Mouse (Mus musculus) lung, postnatal 0 days (tissue): ENCODE measurements at regions not wholly inside any gene's neighbourhood (a gene's known extent, or its start where the extent isn't known, plus 50 kb on each side); places are given as distances from the start of the nearest gene placed in this dataset.

Experiments
- ATAC-seq: fragments of 200-750 bp; cut with Nextera tagmentation; 2 replicates; pipeline ENCODE4 v1.8.0; 2017; ENCODE audit warnings: moderate library complexity
- DNase-seq: peaks from one replicate; pipeline ENCODE4 v3.0.0-alpha.2; 2016; ENCODE audit warnings: low spot score
- H3K27ac ChIP-seq: fragments of 300-500 bp; sonication (generic); 2 replicates; pipeline ENCODE4 v1.5.1; 2014; ENCODE audit warnings: antibody characterized with exemption, mild to moderate bottlenecking, low read length, mixed read lengths
- H3K27me3 ChIP-seq: fragments of 300-500 bp; sonication (generic); replicated peaks from 2 replicates; pipeline ENCODE4 v1.6.1; 2014; ENCODE audit warnings: low read length, mixed read lengths; ENCODE audit not compliant: insufficient read depth
- H3K36me3 ChIP-seq: fragments of 300-500 bp; sonication (generic); 2 replicates; pipeline ENCODE4 v1.6.1; 2014; ENCODE audit warnings: low read length, mixed read lengths; ENCODE audit not compliant: insufficient read depth
- H3K4me1 ChIP-seq: fragments of 300-500 bp; sonication (generic); 2 replicates; pipeline ENCODE4 v1.6.1; 2014; ENCODE audit warnings: antibody characterized with exemption, low read depth, low read length, mixed read lengths; ENCODE audit not compliant: insufficient read depth
- H3K4me2 ChIP-seq: fragments of 300-500 bp; sonication (generic); replicated peaks from 2 replicates; pipeline ENCODE4 v1.6.1; 2014; ENCODE audit warnings: low read depth, mild to moderate bottlenecking, low read length, moderate library complexity, mixed read lengths
- H3K4me3 ChIP-seq: fragments of 300-500 bp; sonication (generic); 2 replicates; pipeline ENCODE4 v1.5.1; 2014; ENCODE audit warnings: low read depth, low read length
- H3K9ac ChIP-seq: fragments of 300-500 bp; sonication (generic); replicated peaks from 2 replicates; pipeline ENCODE4 v1.6.1; 2014; ENCODE audit warnings: low read depth, mild to moderate bottlenecking
- H3K9me3 ChIP-seq: fragments of 300-500 bp; sonication (generic); 2 replicates; pipeline ENCODE4 v1.6.1; 2016; ENCODE audit warnings: low read length, mixed read lengths
- CTCF ChIP-seq: IDR thresholded peaks from 2 replicates; pipeline ENCODE4 v1.5.1; 2016; ENCODE audit warnings: antibody characterized with exemption, mild to moderate bottlenecking
- EP300 ChIP-seq: IDR thresholded peaks from 2 replicates; pipeline ENCODE4 v1.6.1; 2016; ENCODE audit warnings: antibody characterized with exemption, mild to moderate bottlenecking, control low read depth
- WGBS: fragments of 180-500 bp; shearing (Covaris S2); extraction: QIAGEN DNeasy Blood & Tissue Kit; methylation state at CpG from one replicate; pipeline ENCODE4 v1.1.7; 2014; 5-methylcytosine and 5-hydroxymethylcytosine counted together

GRCm38 (mm10) chr9:122588246-122588645 lies 158.9 kb upstream of the Topaz1 start:
- H3K36me3 ChIP-seq = no peaks in the 10 kb centered on the region
- WGBS = 69% methylated on average over 8 of the region's 8 CpGs
- TF ChIP-seq CTCF = no peak
- TF ChIP-seq EP300 = no peak

DNA sequence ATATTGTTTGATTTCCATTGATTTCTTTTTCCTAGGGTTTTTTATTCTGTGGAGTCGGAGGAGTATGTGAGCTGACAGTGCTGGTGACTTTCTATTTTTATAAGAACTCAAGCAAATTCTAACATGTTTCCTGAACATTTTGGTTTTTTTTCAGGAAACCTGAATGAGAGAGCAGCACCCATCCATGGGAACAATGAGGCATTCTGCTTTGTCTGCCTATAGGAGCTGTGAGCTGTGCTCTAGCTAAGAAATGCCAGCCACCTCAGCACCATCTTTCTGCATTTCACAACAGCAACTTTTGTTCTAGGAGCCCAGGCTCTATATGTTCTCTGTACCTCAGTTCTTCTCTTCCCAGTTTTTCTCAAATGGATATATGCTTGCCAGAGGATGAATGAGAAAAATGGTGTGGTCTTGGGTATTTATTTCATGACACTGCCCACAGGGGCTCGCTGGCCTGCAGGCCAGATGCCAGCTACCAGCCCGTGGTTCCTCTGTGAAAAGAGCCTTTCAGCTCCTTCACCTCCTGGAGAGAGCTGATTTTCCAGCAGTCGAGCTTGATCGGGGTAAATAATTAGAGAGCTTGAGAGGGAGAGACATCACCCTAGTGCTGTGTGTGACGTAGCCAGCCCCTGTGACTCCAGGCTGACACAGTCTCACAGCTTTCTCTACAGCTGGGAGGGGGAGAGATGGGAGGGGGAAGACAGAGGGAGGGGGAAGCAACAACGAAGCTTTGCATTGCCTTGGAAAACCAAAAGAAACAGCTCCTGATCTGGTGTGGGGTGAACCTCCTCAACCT lies 154.1 kb upstream of the Topaz1 start:
- H3K27me3 ChIP-seq = peaks cover 11% of the 10 kb centered on the region; the same call in 1 of the 2 replicates
- no peak overlapping the region for H3K9ac ChIP-seq
- no peak for DNase-seq
- H3K27ac ChIP-seq = no peak overlapping the region
- H3K4me2 ChIP-seq = no peak overlapping the region
- H3K36me3 ChIP-seq = no peaks in the 10 kb centered on the region
- TF ChIP-seq CTCF (no peak), EP300 (no peak)
- H3K4me3 ChIP-seq = no peak overlapping the region
- no peaks in the 10 kb centered on the region for H3K9me3 ChIP-seq
- no peak for ATAC-seq
- no peaks in the 10 kb centered on the region for H3K4me1 ChIP-seq
- 19% methylated on average over 7 of the region's 7 CpGs for WGBS

More at GRCm38 (mm10) chr9:122588246-122588645, 158.9 kb upstream of the Topaz1 start:
- H3K4me3 ChIP-seq = no peak overlapping the region
- no peak overlapping the region for H3K27ac ChIP-seq
- H3K4me1 ChIP-seq = no peaks in the 10 kb centered on the region
- DNase-seq (no peak), ATAC-seq (no peak)
- no peaks in the 10 kb centered on the region for H3K9me3 ChIP-seq
- no peak overlapping the region for H3K4me2 ChIP-seq
- H3K9ac ChIP-seq = no peak overlapping the region
- no peaks in the 10 kb centered on the region for H3K27me3 ChIP-seq

DNA sequence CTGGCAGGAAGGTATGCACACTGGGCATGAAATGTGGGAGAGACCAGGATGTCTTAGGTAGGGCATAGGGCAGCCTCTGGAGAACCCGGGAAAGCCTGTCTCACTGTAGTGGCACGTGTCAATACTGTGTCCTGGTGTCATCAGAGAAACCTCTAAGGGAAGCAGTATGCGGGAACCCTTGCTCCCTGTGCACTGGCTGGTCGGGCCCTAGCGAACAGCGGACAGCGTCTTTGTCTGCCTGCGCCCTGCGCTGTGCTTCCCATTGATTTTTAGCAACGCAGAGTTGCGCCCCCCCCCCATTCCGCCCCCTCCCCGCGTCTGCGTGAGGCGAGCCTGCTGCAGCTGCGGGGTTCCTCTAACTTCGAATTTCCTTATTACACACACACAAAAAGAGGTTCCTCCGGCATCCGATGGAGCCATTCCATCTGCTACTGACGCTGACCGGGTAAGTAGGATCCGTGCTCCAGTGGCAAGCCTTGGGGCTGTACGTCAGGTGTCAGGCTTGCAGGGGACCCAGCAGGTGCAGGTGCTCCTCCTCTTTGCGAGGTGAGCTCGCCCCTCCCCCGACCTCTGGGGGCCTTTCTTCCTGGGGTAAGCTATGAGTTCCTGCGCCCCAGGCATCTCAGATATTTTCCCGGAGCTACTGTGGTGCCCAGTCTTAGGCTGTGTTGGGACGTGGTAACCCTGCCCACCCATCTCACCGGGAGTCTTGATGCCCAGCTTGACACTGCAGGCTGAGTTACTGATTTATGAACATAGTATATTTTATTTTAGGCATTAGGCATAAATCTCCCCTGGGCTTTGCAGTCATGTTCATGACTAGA lies 151.8 kb upstream of the Topaz1 start:
- DNase-seq = no peak
- no peak overlapping the region for H3K9ac ChIP-seq
- no peak for TF ChIP-seq EP300
- TF ChIP-seq CTCF = no peak
- H3K4me1 ChIP-seq = no peaks in the 10 kb centered on the region
- H3K27ac ChIP-seq = no peak overlapping the region
- H3K9me3 ChIP-seq = no peaks in the 10 kb centered on the region
- peaks cover 11% of the 10 kb centered on the region; the same call in 1 of the 2 replicates for H3K27me3 ChIP-seq
- no peaks in the 10 kb centered on the region for H3K36me3 ChIP-seq
- H3K4me2 ChIP-seq = no peak overlapping the region
- no peak for ATAC-seq
- H3K4me3 ChIP-seq = no peak overlapping the region
- 8% methylated on average over 31 of the region's 31 CpGs for WGBS

- Histone ChIP-seq H3K9ac (no peak overlapping the region), H3K4me1 (no peaks in the 10 kb centered on the region), H3K27me3 (no peaks in the 10 kb centered on the region), H3K4me3 (no peak overlapping the region), H3K36me3 (no peaks in the 10 kb centered on the region), H3K4me2 (no peak overlapping the region), H3K9me3 (no peaks in the 10 kb centered on the region), H3K27ac (no peak overlapping the region)
- whole genome bisulfite sequencing = 66% methylated on average over 2 of the region's 2 CpGs
- TF ChIP-seq EP300 (no peak), CTCF (no peak)
- ATAC-seq = no peak
- DNase-seq = no peak
Measured at GRCm38 (mm10) chr9:122603106-122603505, 144.0 kb upstream of the Topaz1 start.

- Histone ChIP-seq H3K9me3 (no peaks in the 10 kb centered on the region), H3K27ac (no peak overlapping the region), H3K4me1 (no peaks in the 10 kb centered on the region), H3K36me3 (no peaks in the 10 kb centered on the region), H3K4me3 (no peak overlapping the region), H3K27me3 (no peaks in the 10 kb centered on the region), H3K9ac (no peak overlapping the region), H3K4me2 (no peak overlapping the region)
- whole genome bisulfite sequencing = 89% methylated on average over 5 of the region's 5 CpGs
- TF ChIP-seq CTCF (no peak), EP300 (no peak)
- ATAC-seq (no peak), DNase-seq (no peak)
Measured at GRCm38 (mm10) chr9:122609616-122610015, 137.5 kb upstream of the Topaz1 start.

DNA sequence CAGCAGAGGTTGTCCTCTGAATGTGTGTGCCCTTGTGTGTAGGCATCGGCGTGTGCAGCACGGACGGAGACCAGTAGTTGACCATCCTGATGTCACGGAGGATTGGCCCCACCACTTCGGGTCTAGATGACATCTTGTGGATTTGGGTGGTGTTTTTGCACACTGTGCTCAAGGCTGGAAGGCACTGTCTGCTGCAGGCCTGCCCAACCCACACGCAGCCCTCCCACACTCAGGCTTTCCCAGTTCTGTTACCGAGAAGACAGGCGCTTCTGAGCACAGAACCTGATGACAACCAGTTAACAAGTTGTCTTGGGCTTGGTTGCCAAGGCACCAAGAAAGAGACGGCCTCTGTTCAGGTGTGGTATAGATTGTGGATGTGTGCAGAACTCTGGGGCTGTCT lies 136.2 kb upstream of the Topaz1 start:
- DNase-seq (no peak), ATAC-seq (no peak)
- no peaks in the 10 kb centered on the region for H3K27me3 ChIP-seq
- no peak overlapping the region for H3K9ac ChIP-seq
- H3K36me3 ChIP-seq = no peaks in the 10 kb centered on the region
- H3K4me2 ChIP-seq = no peak overlapping the region
- WGBS = 86% methylated on average over 10 of the region's 10 CpGs
- H3K9me3 ChIP-seq = no peaks in the 10 kb centered on the region
- no peak overlapping the region for H3K4me3 ChIP-seq
- H3K4me1 ChIP-seq = no peaks in the 10 kb centered on the region
- TF ChIP-seq EP300 (no peak), CTCF (no peak)
- H3K27ac ChIP-seq = no peak overlapping the region
